Mouse (Mus musculus) left cerebral cortex, postnatal 36 days (tissue): Measurements from ENCODE around the gene Pop5. TPM values are rescaled to one million over a fixed set of nuclear protein-coding genes. Genes with fewer than 3 reads are reported as not detected.

Source experiments
- DNase-seq, 2 experiments: peaks; one replicate each; pipeline ENCODE4 v3.0.0; 2021 to 2022; ENCODE audit warnings: low spot score in 2 of 2, mixed read lengths in 1 of 2
- intact Hi-C: fragments of 180-260 bp; cut with DNase I; formaldehyde crosslinking; loops from one replicate; pipeline ENCODE4 v1.15.1; 2025
- total RNA-seq, 2 experiments: library from RNA; stranded (reverse); gene quantifications; 2 replicates each; pipeline ENCODE4 v1.2.3; 2021

The Pop5 gene
- total RNA-seq, 2 experiments from 2014 or later, result 100 to 103 TPM

DNA sequence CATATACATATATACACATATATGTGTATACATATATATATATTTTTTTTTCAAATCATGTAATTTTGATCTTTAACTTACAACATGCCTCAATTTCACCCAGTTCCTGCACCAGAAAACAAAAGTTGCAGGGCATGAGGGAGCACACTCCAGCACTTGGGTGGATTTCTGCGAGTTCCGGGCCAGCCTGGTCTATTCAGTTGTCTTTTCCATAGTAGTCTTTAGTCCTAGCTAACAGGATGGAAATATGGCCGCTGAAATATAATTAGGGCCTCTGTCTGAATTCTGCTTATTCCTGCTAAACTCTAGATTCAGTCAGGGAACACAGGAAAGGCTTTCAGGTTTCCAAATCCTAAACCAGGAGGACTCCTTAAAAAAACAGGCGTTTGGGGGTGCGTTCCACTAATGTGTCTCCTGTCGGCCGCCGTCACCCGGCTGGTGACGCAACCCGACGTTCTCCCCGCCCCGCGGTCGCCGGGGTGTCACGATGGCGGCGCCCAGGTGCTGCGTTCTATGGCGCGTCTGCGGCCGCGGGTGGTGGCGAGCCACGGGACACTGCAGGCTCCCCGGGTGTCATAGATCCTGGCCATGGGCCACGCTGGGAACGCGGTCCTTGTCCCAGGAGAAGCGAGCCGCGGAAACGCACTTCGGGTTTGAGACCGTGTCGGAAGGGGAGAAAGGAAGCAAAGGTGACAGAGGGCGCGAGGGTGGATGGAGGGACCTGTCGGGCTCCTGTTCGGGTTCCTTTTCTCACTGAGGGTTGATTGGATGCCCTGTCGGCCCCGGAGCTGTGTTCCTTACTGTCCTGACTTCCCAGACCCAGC is 43.8 kb downstream of the Pop5 start, which contains the start of gene Coq5:
Gene Coq5, plus strand, starts transcription at position 441 of the 824 bp plus-strand sequence.
- DNase-seq, result peak; percentile 90 to 91
- intact Hi-C loops, result no loop called here

DNA sequence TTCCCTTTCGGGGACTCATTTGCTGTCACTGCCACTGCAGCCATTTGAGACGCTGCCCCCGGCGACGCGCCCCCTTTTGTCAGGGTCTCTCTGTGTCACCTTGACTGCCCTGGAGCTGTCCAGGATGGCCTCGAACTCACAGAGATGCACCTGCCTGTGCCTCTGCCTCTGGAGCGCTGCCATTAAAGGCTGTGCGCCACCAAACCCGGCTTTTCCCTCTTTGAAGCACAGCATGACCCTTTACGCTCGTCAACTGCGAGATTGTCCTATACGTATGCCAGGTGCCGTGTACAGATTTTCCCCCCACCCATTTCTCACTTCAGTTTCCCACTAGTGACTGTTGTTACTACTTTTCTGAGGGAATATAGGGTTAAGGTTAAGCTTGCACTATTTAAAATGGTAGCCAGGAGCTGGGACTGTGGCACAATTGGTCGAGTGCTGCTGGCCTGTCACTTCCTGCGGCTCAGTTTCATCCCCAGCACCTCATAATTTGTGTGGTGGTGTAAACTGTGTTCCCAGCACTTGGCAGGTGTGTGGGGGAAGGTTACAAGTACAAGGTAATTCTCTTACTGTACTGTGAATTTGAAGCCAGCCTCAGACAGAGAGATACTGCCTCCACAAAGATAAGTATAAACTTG is 44.5 kb downstream of the Pop5 start:
- intact Hi-C loops, result no loop called here
- DNase-seq, result no peak

DNA sequence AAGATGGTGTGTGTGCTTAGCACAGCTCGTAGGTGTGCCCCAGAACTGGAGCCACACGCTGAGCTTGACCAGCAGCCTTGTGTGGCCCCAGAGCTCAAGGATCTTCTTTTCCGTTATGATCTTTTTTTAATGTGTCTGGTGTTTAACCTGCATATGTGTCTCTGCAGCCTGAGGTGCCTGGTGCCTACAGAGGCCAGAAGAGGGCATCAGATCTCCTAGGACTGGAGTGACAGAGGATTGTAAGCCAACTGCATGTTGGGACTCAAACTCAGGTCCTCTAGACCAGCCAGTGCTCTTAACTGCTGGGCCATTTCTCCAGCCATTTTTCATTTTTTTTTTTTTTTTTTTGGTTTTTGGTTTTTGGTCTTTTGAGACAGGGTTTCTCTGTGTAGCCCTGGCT is 49.1 kb downstream of the Pop5 start:
- DNase-seq, result no peak
- intact Hi-C loops, result no loop called here

DNA sequence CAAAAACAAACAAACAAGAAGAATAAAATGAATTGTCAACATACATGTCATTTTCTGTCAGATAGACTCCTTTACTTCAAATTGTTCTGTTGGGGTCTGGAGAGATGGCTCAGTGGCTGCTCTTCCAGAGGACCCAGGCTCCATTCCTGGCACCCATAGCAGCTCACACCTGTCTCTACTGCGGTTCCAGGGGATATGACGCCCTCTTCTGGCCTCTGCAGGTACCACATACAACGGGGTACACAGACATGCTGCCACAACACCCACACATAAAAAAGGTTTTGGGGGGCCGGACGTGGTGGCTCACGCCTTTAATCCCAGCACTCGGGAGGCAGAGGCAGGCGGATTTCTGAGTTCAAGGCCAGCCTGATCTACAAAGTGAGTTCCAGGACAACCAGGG is 58.5 kb downstream of the Pop5 start:
- no peak for DNase-seq
- intact Hi-C loops, result no loop called here

Other genes starting within 250 kb of the Pop5 start
- 10 to 100 TPM; 87.1 to 96.8 TPM for gene Sppl3, start 224.7 kb upstream of the Pop5 start, total RNA-seq
- not detected for gene Gm10401, start 137.5 kb upstream of the Pop5 start, total RNA-seq
- 1 to 10 TPM; 7.5 TPM for gene Acads, start 116.5 kb upstream of the Pop5 start, total RNA-seq
- gene Unc119b, start 100.9 kb upstream of the Pop5 start, total RNA-seq, result 10 to 100 TPM; 25.1 to 29.1 TPM
- gene Mlec, start 77.7 kb upstream of the Pop5 start, total RNA-seq, result 10 to 100 TPM; 68.2 to 91.7 TPM
- gene Cabp1, start 41.5 kb upstream of the Pop5 start, total RNA-seq, result 100 to 1,000 TPM; 309 to 312 TPM
- gene Rnf10, start 37.1 kb downstream of the Pop5 start, total RNA-seq, result 100 to 1,000 TPM; 247 to 258 TPM
- 10 to 100 TPM; 38.1 to 40.1 TPM for gene Coq5, start 43.8 kb downstream of the Pop5 start, total RNA-seq
- gene Dynll1, start 65.2 kb downstream of the Pop5 start, total RNA-seq, result 100 to 1,000 TPM; 638 to 644 TPM
- 10 to 100 TPM; 62.5 to 70.6 TPM for gene Srsf9, start 91.3 kb downstream of the Pop5 start, total RNA-seq
- gene Gatc, start 105.3 kb downstream of the Pop5 start, total RNA-seq, result 10 to 100 TPM; 20.3 to 21.7 TPM
- 10 to 100 TPM; 24.2 to 30.0 TPM for gene Triap1, start 105.4 kb downstream of the Pop5 start, total RNA-seq
- gene Cox6a1, start 113.1 kb downstream of the Pop5 start, total RNA-seq, result 100 to 1,000 TPM; 677 to 817 TPM
- gene Msi1, start 193.8 kb downstream of the Pop5 start, total RNA-seq, result 10 to 100 TPM; 46.9 to 51.3 TPM
- gene Pla2g1b, start 230.4 kb downstream of the Pop5 start, total RNA-seq, result not detected
- 10 to 100 TPM; 19.7 to 51.7 TPM for gene Sirt4, start 248.9 kb downstream of the Pop5 start, total RNA-seq